Mouse (Mus musculus) heart, adult 9 months (tissue): ENCODE measurements around the gene Snap23.
A peak's percentile ranks its signal among the peaks of the same experiment; 100 is the strongest.
"Not testable (repeated sequence)": the region's sequence is repeated elsewhere in the genome, so short reads cannot be mapped to it uniquely, and the experiment has no call there.

Experiments used
- DNase-seq, 2 experiments: peaks; one replicate each; pipeline ENCODE4 v3.0.0; 2022; ENCODE audit warnings: low spot score in 2 of 2

The Snap23 gene

GRCm38 (mm10) chr2:120566886-120567797, at the start of gene Snap23:
Snap23 (plus strand) TSS chr2:120567671.
- DNase-seq, result peak; percentile 97

GRCm38 (mm10) chr2:120518547-120519210, 48.8 kb upstream of the Snap23 start:
- no peak for DNase-seq

GRCm38 (mm10) chr2:120526771-120527170, 40.7 kb upstream of the Snap23 start:
- DNase-seq, result no peak

- DNase-seq, result no peak
These were observed 37.9 kb upstream of the Snap23 start for GRCm38 (mm10) chr2:120529531-120529930.

GRCm38 (mm10) chr2:120531223-120531622, 36.2 kb upstream of the Snap23 start:
- DNase-seq, result no peak

GRCm38 (mm10) chr2:120539333-120539732, 28.1 kb upstream of the Snap23 start:
- peak; percentile 22 to 39 for DNase-seq

GRCm38 (mm10) chr2:120539778-120540208, 27.7 kb upstream of the Snap23 start:
- peak; percentile 94 to 96 for DNase-seq

- no peak for DNase-seq
These were observed 22.7 kb upstream of the Snap23 start for GRCm38 (mm10) chr2:120544732-120545131.

- DNase-seq, result no peak
These were observed 10.6 kb upstream of the Snap23 start for GRCm38 (mm10) chr2:120556868-120557267.

GRCm38 (mm10) chr2:120558813-120559212, 8.7 kb upstream of the Snap23 start:
- no peak for DNase-seq

GRCm38 (mm10) chr2:120561524-120561923, 5.9 kb upstream of the Snap23 start:
- DNase-seq, result no peak

GRCm38 (mm10) chr2:120562859-120563234, 4.6 kb upstream of the Snap23 start:
- DNase-seq, result no peak

- peak; percentile 90 for DNase-seq
These were observed 4.1 kb upstream of the Snap23 start, which contains the start of gene Zfp106 for GRCm38 (mm10) chr2:120563235-120563990. Zfp106 (minus strand) TSS chr2:120563843.

GRCm38 (mm10) chr2:120564548-120565188, 2.8 kb upstream of the Snap23 start:
- DNase-seq, result not testable (repeated sequence)

GRCm38 (mm10) chr2:120565363-120565762, 2.1 kb upstream of the Snap23 start:
- DNase-seq, result no peak

- DNase-seq, result no peak
These were observed 388 bp downstream of the Snap23 start for GRCm38 (mm10) chr2:120567798-120568320.

- no peak for DNase-seq
These were observed 3.6 kb downstream of the Snap23 start for GRCm38 (mm10) chr2:120571081-120571480.

GRCm38 (mm10) chr2:120572161-120572560, 4.7 kb downstream of the Snap23 start:
- DNase-seq, result not testable (repeated sequence)

- no peak for DNase-seq
These were observed 7.7 kb downstream of the Snap23 start for GRCm38 (mm10) chr2:120575121-120575520.

- no peak for DNase-seq
These were observed 8.5 kb downstream of the Snap23 start for GRCm38 (mm10) chr2:120575978-120576377.

- no peak for DNase-seq
These were observed 10.3 kb downstream of the Snap23 start for GRCm38 (mm10) chr2:120577799-120578198.
